Mouse (Mus musculus) thymus, postnatal 0 days (tissue): ENCODE measurements around the gene Adgrb3. TPM values are rescaled to one million over a fixed set of nuclear protein-coding genes. Genes with fewer than 3 reads are reported as not detected.
"Not testable (repeated sequence)": the region's sequence is repeated elsewhere in the genome, so short reads cannot be mapped to it uniquely, and the experiment has no call there.

ENCODE experiments used
- DNase-seq: peaks from one replicate; pipeline ENCODE4 v3.0.0-alpha.2; 2015; ENCODE audit warnings: low spot score
- polyA plus RNA-seq: library from polyadenylated mRNA; unstranded; fragments of >200 nt; fragmentation: Nextera tagmentation; extraction: Ambion mirVana; gene quantifications from 2 replicates; pipeline ENCODE4 v1.2.1, GENCODE M21; 2015

Adgrb3 gene
- polyA plus RNA-seq, 1 experiment from 2014 or later, result 0.10 TPM

- DNase-seq, result no peak
Observed at GRCm38 (mm10) chr1:25745575-25745974, 83.9 kb downstream of the Adgrb3 start.

- no peak for DNase-seq
Observed at GRCm38 (mm10) chr1:25744736-25745135, 84.8 kb downstream of the Adgrb3 start.

- DNase-seq, result no peak
Observed at GRCm38 (mm10) chr1:25729844-25730243, 99.7 kb downstream of the Adgrb3 start.

- DNase-seq, result no peak
Observed at GRCm38 (mm10) chr1:25711474-25711873, 118.0 kb downstream of the Adgrb3 start.

- no peak for DNase-seq
Observed at GRCm38 (mm10) chr1:25706299-25706698, 123.2 kb downstream of the Adgrb3 start.

- no peak for DNase-seq
Observed at GRCm38 (mm10) chr1:25698702-25699250, 130.7 kb downstream of the Adgrb3 start.

GRCm38 (mm10) chr1:25697179-25697578 is 132.3 kb downstream of the Adgrb3 start:
- DNase-seq, result no peak

- DNase-seq, result no peak
Observed at GRCm38 (mm10) chr1:25696771-25697170, 132.7 kb downstream of the Adgrb3 start.

- DNase-seq, result no peak
Observed at GRCm38 (mm10) chr1:25682118-25682517, 147.4 kb downstream of the Adgrb3 start.

- no peak for DNase-seq
Observed at GRCm38 (mm10) chr1:25679656-25680055, 149.9 kb downstream of the Adgrb3 start.

- no peak for DNase-seq
Observed at GRCm38 (mm10) chr1:25652717-25653116, 176.8 kb downstream of the Adgrb3 start.

GRCm38 (mm10) chr1:25644256-25644655 is 185.3 kb downstream of the Adgrb3 start:
- DNase-seq, result no peak

GRCm38 (mm10) chr1:25621458-25621857 is 208.0 kb downstream of the Adgrb3 start:
- no peak for DNase-seq

- DNase-seq, result no peak
Observed at GRCm38 (mm10) chr1:25616954-25617353, 212.6 kb downstream of the Adgrb3 start.

- not testable (repeated sequence) for DNase-seq
Observed at GRCm38 (mm10) chr1:25610776-25611175, 218.7 kb downstream of the Adgrb3 start.

GRCm38 (mm10) chr1:25598941-25599340 is 230.6 kb downstream of the Adgrb3 start:
- no peak for DNase-seq

- DNase-seq, result no peak
Observed at GRCm38 (mm10) chr1:25588568-25589118, 240.9 kb downstream of the Adgrb3 start.

- no peak for DNase-seq
Observed at GRCm38 (mm10) chr1:25581698-25582097, 247.8 kb downstream of the Adgrb3 start.

- DNase-seq, result no peak
Observed at GRCm38 (mm10) chr1:25577836-25578235, 251.7 kb downstream of the Adgrb3 start.

GRCm38 (mm10) chr1:25576598-25576997 is 252.9 kb downstream of the Adgrb3 start:
- DNase-seq, result no peak

- DNase-seq, result no peak
Observed at GRCm38 (mm10) chr1:25568096-25568495, 261.4 kb downstream of the Adgrb3 start.

- no peak for DNase-seq
Observed at GRCm38 (mm10) chr1:25546072-25546471, 283.4 kb downstream of the Adgrb3 start.

GRCm38 (mm10) chr1:25543915-25544314 is 285.6 kb downstream of the Adgrb3 start:
- no peak for DNase-seq

GRCm38 (mm10) chr1:25542891-25543290 is 286.6 kb downstream of the Adgrb3 start:
- DNase-seq, result no peak
